Mouse (Mus musculus): Measurements from ENCODE around the gene Vmn1r59. TPM values are rescaled to one million over a fixed set of nuclear protein-coding genes. Genes with fewer than 3 reads are reported as not detected.
"Not testable (repeated sequence)": the region's sequence is repeated elsewhere in the genome, so short reads cannot be mapped to it uniquely, and the experiment has no call there.

Gene Vmn1r59
- polyA plus RNA-seq (2012; rRNA removed) = not detected in 2 replicates

DNA sequence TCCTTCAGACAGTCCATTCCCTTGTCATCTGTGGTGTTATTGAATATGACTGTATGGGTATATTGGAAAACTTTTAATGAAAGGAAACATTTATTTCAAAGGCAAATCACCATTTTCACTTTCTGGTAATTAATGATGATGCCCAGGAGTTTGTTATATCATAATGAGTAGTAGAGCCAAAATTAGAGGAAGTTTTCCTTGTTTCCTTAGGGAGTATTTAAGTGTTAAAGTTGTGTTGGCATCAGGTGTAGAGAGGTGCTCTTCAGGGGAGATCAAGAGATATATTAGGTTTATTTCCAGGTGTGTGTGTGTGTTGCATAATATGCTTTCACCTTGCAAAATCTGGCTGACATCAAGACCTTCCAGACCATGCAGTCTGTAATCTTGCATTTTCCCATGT lies at the start of gene Vmn1r59:
TSS of gene Vmn1r59 (minus strand) at position 101 of the 400 bp plus-strand sequence.
- DNase-seq (ENCODE audit: low read depth, low spot score) = no peak

DNA sequence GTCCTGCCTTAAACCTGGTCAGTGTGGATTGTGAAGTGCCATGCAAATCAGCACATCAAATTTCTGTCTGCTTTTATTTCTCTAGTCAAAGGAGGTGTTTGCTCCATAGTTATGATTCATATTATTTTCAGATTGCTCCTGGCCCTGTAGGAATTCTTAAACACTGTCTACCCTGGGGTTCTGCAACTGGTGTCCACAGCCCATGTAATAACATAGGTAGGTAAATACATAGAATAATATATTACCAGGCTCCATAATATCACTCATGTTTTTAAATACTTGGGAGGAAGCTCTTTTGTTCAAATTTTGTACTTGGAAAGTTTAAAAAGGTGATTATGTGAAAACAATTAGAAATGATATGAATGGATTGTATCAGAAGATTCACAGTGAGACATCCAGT lies 37.3 kb upstream of the Vmn1r59 start, which contains the start of gene Vmn2r28:
TSS of gene Vmn2r28 (minus strand) at position 101 of the 400 bp plus-strand sequence.
- DNase-seq (ENCODE audit: low read depth, low spot score) = not testable (repeated sequence)

DNA sequence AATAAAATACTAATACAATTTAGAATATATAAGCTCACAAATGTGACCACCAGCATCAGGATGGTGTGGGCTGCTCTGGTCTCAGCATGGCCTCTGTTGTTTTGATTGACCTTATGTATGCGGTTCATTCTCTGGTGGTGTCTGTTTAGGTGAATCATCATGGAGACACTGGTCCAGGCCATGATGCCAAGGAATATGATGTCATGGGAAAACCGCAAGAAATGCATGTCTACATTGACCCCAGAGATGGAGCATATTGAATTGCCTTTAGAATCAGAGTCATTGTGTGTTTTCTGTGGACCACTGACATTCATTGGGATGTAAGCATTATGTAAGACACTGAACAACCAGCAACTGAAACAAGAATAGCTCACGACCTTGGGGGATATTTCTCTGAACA lies 2.6 kb downstream of the Vmn1r59 start:
- 66% methylated on average over 3 of the region's 3 CpGs for WGBS
- not testable (repeated sequence) for DNase-seq (ENCODE audit: low read depth, low spot score)

GRCm38 (mm10) chr7:5448627-5449026 lies 7.9 kb downstream of the Vmn1r59 start:
- no peak for DNase-seq (ENCODE audit: low read depth, low spot score)

- DNase-seq (ENCODE audit: low read depth, low spot score) = not testable (repeated sequence)
Measured at GRCm38 (mm10) chr7:5413296-5413695, 43.3 kb downstream of the Vmn1r59 start, which contains the start of gene Vmn1r58. Vmn1r58 (minus strand) TSS chr7:5413396.

- no peak for DNase-seq (ENCODE audit: low read depth, low spot score)
- 27% methylated on average over 2 of the region's 2 CpGs for WGBS
Measured at GRCm38 (mm10) chr7:5406201-5406600, 50.4 kb downstream of the Vmn1r59 start.

Other genes starting within 250 kb of the Vmn1r59 start
- not detected in 2 replicates for gene Vmn1r57, start 238.3 kb downstream of the Vmn1r59 start, polyA plus RNA-seq (2012; rRNA removed)
- not detected in 2 replicates for gene Gm5065, start 106.2 kb downstream of the Vmn1r59 start, polyA plus RNA-seq (2012; rRNA removed)
- gene Nlrp2, start 105.7 kb downstream of the Vmn1r59 start, polyA plus RNA-seq (2012; rRNA removed) = not detected in 2 replicates
- gene Vmn1r58, start 43.4 kb downstream of the Vmn1r59 start, polyA plus RNA-seq (2012; rRNA removed) = not detected in 2 replicates
- gene Vmn2r28, start 37.2 kb upstream of the Vmn1r59 start, polyA plus RNA-seq (2012; rRNA removed) = not detected in 2 replicates
- gene Vmn1r60, start 90.5 kb upstream of the Vmn1r59 start, polyA plus RNA-seq (2012; rRNA removed) = not detected in 2 replicates
- not detected in 2 replicates for gene Vmn1r61, start 156.5 kb upstream of the Vmn1r59 start, polyA plus RNA-seq (2012; rRNA removed)
- gene Vmn1r62, start 216.9 kb upstream of the Vmn1r59 start, polyA plus RNA-seq (2012; rRNA removed) = not detected in 2 replicates